Mouse (Mus musculus): Measurements from ENCODE around the gene Fam189a2.

DNA sequence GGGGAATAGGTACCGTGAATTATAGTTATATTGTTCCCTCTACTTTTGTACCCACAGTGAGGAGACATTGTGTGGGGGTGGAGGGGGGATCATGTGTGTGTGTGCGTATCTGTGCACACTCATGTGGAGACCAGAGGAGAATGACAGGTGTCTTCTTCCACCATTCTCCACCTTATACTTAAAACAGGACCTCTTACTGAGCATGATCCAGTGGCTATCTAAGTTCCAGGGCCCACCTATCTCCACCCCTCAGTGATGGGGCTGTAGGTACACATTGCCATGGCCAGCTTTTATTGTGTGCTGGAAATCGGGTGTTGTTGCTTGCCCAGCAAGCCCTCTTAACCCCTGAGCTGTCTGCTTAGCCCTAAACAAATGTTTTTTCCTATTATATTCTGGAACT, 10.1 kb downstream of the Fam189a2 start:
- TF ChIP-seq CTCF (IDR thresholded peaks at IDR 0.05; ENCODE audit: low read depth, low read length) (no peak), GATA1 (IDR thresholded peaks at IDR 0.05; ENCODE audit: borderline replicate concordance, low read length) (no peak), POLR2AphosphoS5 (IDR thresholded peaks at IDR 0.05; ENCODE audit: insufficient replicate concordance, low read depth, low read length) (no peak), TAL1 (conservative IDR thresholded peaks at IDR 0.05; ENCODE audit: low read depth, low read length) (no peak)
